Comparison of ENCODE assay signal across 28 mouse cellular contexts in genomic region chr10:90766261-90766660, GRCm38 (mm10).
DNase-seq lines count a peak whose midpoint lies in the region; ATAC-seq lines count a peak whose summit lies in the region.
"Had no signal": no experiment of that assay in that cellular context is flagged by ENCODE, and none has a peak within 500 bp of the region (broad histone marks: within the 10 kb centered on the region; RNA-seq: fewer than 3 reads in every experiment).

No protein-coding gene starts in this region.

- H3K4me2 ChIP-seq in liver, embryonic 12.5 days = no peak overlapping the region
- no peak overlapping the region for H3K4me2 ChIP-seq in heart, embryonic 11.5 days
- H3K4me2 ChIP-seq: embryonic facial prominence, embryonic 12.5 days; heart, embryonic 15.5 days; hindbrain, embryonic 12.5 days; liver, embryonic 15.5 days; lung, embryonic 14.5 days; midbrain, embryonic 15.5 days had no signal

- no peaks in the 10 kb centered on the region for H3K9me3 ChIP-seq in liver, embryonic 12.5 days (replicated peaks)
- H3K9me3 ChIP-seq in heart, embryonic 11.5 days (replicated peaks; ENCODE audit: control insufficient read depth, low read length) = no peaks in the 10 kb centered on the region
- H3K9me3 ChIP-seq: embryonic facial prominence, embryonic 12.5 days; heart, embryonic 15.5 days; hindbrain, embryonic 12.5 days; liver, embryonic 15.5 days; midbrain, embryonic 10.5 days; midbrain, embryonic 15.5 days had no signal

- 50% methylated on average over 3 of the region's 3 CpGs for WGBS in liver, embryonic 12.5 days (ENCODE audit: insufficient replicate concordance)
- WGBS in heart, embryonic 11.5 days (ENCODE audit: insufficient replicate concordance) = 64% methylated on average over 3 of the region's 3 CpGs

- H3K36me3 ChIP-seq in liver, embryonic 12.5 days = no peaks in the 10 kb centered on the region
- no peaks in the 10 kb centered on the region for H3K36me3 ChIP-seq in heart, embryonic 11.5 days (ENCODE audit: control insufficient read depth, insufficient read depth, low read length)
- H3K36me3 ChIP-seq: embryonic facial prominence, embryonic 12.5 days; heart, embryonic 15.5 days; hindbrain, embryonic 12.5 days; liver, embryonic 15.5 days; midbrain, embryonic 10.5 days; midbrain, embryonic 15.5 days had no signal

- no peak overlapping the region for H3K9ac ChIP-seq in liver, embryonic 12.5 days
- H3K9ac ChIP-seq in heart, embryonic 11.5 days (ENCODE audit: low read depth, low read length) = no peak overlapping the region
- H3K9ac ChIP-seq: embryonic facial prominence, embryonic 12.5 days; heart, embryonic 15.5 days; hindbrain, embryonic 12.5 days; liver, embryonic 15.5 days; lung, embryonic 14.5 days; midbrain, embryonic 15.5 days had no signal

- peak; percentile 7 for DNase-seq in adrenal gland, postnatal 10 days
- peak; percentile 4 for DNase-seq in adrenal gland, postnatal 25 days
- peak; percentile 93 for DNase-seq in cerebellum, adult 11-12 months
- DNase-seq in cerebellum, adult 9-11 months = peak; percentile 94
- DNase-seq in urinary bladder, postnatal 36 days (ENCODE audit: low spot score in 2 of 2) = no peak
- DNase-seq in right cerebral cortex, postnatal 10 days (ENCODE audit: low spot score in 2 of 2) = no peak
- DNase-seq: B cell, adult 2 months; gastrocnemius, postnatal 14 days; kidney, adult 8-10 months; kidney, postnatal 4 days; liver; lung, embryonic 14.5 days; lung, postnatal 14 days; right cerebral cortex, postnatal 4 days; thymus, adult 2 months; thymus, postnatal 36 days had no signal

- H3K27ac ChIP-seq in liver, embryonic 12.5 days = no peak overlapping the region
- no peak overlapping the region for H3K27ac ChIP-seq in heart, embryonic 11.5 days (ENCODE audit: low read depth, low read length)
- H3K27ac ChIP-seq: embryonic facial prominence, embryonic 12.5 days; heart, embryonic 15.5 days; hindbrain, embryonic 12.5 days; kidney, postnatal 0 days; liver, embryonic 15.5 days; midbrain, embryonic 10.5 days; midbrain, embryonic 15.5 days; stomach, postnatal 0 days had no signal

- no peak overlapping the region for H3K4me3 ChIP-seq in liver, embryonic 12.5 days
- no peak overlapping the region for H3K4me3 ChIP-seq in heart, embryonic 11.5 days (ENCODE audit: low read depth, low read length)
- H3K4me3 ChIP-seq: embryonic facial prominence, embryonic 12.5 days; heart, embryonic 15.5 days; hindbrain, embryonic 12.5 days; liver, embryonic 15.5 days; midbrain, embryonic 10.5 days; midbrain, embryonic 15.5 days had no signal

- peaks cover 8% of the 10 kb centered on the region; the same call in 1 of the 2 replicates for H3K27me3 ChIP-seq in liver, embryonic 12.5 days (replicated peaks)
- H3K27me3 ChIP-seq in heart, embryonic 11.5 days (ENCODE audit: control insufficient read depth, insufficient read depth, low read length) = peaks cover 3% of the 10 kb centered on the region; the same call in 1 of the 2 replicates
- H3K27me3 ChIP-seq: heart, embryonic 15.5 days; hindbrain, embryonic 12.5 days; liver, embryonic 15.5 days; midbrain, embryonic 15.5 days had no signal

- ATAC-seq in liver, embryonic 12.5 days = no peak
- ATAC-seq in heart, embryonic 11.5 days (replicated peaks; ENCODE audit: insufficient number of reproducible peaks, low FRiP score, low TSS enrichment) = no peak
- ATAC-seq: forebrain, embryonic 14.5 days; intestine, embryonic 16.5 days; midbrain, embryonic 15.5 days had no signal

- H3K4me1 ChIP-seq in liver, embryonic 12.5 days = no peaks in the 10 kb centered on the region
- no peaks in the 10 kb centered on the region for H3K4me1 ChIP-seq in heart, embryonic 11.5 days (ENCODE audit: control insufficient read depth, insufficient read depth, low read length)
- H3K4me1 ChIP-seq: embryonic facial prominence, embryonic 12.5 days; heart, embryonic 15.5 days; liver, embryonic 15.5 days had no signal

Comparison
In these comparisons a context has a peak if more than half of its experiments do, and no peak if none do; other contexts are left out.
1. DNase-seq: peak in adrenal gland, postnatal 10 days (single experiment), adrenal gland, postnatal 25 days (single experiment), cerebellum, adult 11-12 months (single experiment) and cerebellum, adult 9-11 months (single experiment); none in urinary bladder, postnatal 36 days (0 of 2) and right cerebral cortex, postnatal 10 days (0 of 2).